Mouse (Mus musculus) lung, postnatal 10 days (tissue): ENCODE data around the gene 1110008L16Rik.

Experiments used
- DNase-seq: peaks from one replicate; pipeline ENCODE4 v3.0.0; 2021

1110008L16Rik gene

DNA sequence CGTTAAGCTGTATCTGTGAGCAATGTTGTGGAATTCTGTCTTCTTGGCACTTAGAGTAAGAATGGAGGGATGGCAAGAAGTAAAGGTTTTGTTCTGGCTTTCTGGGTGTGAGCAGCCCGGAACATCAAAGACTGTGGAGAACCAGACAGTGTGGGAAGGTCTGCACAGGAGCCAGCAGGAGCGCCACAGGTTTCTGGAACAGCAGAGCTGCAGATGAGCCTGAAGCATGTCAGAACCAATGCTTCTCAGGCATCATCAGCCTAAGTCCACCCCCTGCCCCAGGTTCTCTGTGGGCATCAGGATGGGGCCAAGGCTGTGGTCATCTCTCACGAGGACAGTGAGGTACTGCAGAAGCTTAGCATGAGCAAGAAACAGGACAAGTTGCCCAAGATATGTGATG, 97.2 kb downstream of the 1110008L16Rik start:
- no peak for DNase-seq

GRCm38 (mm10) chr12:55397544-55398239, 98.3 kb downstream of the 1110008L16Rik start:
- DNase-seq: no peak

DNA sequence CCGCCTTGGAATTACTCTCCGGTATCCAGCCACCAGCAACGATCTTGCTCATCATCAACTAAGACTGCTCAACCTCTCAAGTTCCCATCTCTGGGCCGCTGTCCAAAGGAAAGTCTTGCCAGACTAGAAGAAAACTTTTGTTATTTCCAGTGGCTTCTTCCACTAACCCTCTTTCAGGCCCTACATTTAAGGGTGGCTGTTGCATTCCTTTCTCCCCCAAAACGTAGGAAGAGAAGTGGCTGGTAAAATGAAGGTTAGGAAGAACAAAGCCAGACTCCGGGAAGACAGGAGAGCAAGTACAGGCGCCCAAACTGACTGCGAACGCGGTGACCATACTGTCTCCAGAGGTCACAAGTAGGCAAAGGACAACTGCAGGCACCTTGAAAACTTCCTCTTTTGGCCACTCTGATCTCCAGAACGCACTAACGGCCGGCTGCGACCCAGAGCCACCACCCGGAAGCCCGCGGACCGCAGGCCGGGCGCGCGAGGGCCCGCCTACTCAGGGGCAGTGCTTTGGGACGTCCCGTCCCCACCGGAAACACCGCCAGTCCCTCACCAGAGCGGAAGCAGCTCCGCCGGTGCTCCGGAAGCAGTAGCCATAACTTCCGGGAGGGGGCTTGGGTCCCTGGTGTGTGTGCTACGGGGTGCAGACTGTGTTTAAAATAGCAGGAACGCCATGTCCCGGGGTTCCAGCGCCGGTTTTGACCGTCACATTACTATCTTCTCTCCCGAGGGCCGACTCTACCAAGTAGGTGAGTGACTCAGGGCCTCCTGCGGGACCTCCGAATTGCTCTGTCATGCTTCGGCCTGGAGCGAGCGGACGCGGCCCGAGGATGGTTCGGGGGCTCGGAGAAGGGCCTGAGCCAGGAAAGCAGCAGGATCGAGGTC, 99.1 kb downstream of the 1110008L16Rik start:
- DNase-seq: peak; percentile 95

DNA sequence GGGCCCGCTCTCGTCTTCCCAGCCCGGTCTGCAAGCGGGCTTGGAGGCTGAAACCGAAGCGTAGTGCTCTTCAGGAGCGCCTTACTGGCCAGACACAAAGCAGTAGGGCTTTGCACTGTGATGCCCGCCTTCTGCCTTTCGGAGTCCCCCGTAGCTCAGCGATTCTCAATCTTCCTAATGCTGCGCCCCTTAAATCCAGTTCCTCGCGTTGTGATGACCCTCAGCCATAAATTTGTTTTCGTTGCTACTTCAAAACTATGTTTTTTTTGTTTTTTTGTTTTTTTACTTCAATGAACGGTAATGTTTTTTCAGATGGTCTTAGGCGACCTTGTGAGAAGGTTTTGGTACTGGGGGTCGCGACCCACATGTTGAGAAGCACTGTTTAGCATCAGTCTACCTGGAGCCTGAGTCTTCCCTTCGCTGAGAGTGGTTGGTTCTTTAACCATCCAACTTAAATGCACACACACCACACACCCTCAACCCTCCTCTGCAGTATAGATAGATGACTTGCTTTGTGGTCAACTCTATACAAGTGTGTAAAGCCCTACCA, 99.8 kb downstream of the 1110008L16Rik start:
- no peak for DNase-seq

GRCm38 (mm10) chr12:55407888-55408287, 108.5 kb downstream of the 1110008L16Rik start:
- DNase-seq: no peak

DNA sequence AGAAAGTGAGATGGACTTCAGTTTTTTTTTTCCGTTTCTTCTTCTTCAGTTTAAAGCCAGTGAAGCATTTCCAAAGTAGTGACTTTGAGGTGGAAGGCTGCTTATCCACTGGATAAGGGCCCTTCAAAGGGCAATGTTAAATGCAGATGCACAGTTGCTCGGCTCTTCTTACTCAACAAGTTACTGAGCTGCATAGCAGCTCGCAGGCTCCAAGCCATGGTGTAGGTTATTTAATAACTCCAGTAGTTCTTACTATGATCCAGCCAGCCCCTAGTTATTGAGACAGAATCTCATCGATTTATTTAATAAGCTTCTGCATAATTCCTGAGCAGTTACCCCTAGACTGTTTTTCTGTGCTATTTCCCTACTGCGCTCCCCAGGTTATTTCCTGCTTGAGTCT, 115.9 kb downstream of the 1110008L16Rik start:
- no peak for DNase-seq

- DNase-seq: no peak
These were observed 116.4 kb downstream of the 1110008L16Rik start for GRCm38 (mm10) chr12:55415762-55416161.

DNA sequence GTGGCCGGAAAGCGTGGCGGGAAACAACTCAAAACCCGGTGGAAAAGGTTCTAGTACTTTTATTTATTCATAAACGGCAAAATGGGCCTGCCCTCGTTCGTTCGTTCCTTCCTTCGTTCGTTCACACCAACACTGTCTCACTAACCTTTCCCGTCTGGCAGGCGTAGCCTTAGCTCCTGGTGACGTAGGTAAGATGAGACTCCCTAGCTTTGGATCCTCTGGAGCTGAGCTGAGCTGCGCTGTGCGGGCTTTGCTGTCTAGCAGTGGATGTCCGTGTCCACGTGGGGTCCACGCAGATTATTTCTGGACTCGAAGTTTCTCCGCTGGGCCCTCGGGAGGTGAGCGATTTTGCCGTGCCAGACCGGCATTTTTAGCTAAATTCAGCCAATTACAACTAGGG, 120.8 kb downstream of the 1110008L16Rik start:
- no peak for DNase-seq

DNA sequence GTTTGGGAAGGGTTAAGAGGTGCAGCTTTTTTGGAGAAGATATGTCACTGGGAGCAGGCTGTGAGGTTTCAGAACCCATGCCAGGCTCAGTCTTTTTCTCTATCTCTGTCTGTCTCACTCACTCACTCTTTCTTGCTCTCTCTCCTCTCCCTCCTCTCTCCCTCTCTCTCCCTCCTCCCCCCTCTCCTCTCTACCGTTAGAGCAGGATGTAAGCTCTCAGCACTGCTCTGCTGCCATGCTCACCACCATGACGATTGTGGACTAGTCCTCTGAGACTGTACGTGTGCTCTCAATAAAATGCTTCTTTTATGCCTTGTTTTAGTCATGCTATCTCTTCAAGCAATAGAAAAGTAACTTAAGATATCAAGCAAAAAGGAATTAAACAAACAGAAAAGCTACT, 122.7 kb downstream of the 1110008L16Rik start:
- DNase-seq: no peak

DNA sequence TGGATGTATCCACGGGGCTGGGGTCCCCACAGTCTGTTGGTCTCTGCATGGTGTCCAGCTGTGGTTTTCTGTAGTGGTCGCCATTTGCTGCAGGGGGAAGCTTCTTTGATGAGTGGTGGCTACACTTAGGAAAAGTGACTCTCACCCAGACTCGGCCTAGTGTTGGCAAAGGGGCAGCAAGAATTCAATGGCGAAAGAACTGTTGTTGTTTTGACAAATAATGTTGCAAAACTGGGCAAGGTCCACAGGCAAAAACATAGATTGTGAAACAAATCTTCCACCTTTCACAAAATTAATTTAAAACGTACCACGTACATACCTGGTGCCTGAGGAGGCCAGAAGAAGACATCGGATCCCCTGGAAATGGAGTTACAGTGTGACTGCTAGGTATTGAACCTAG, 126.9 kb downstream of the 1110008L16Rik start:
- DNase-seq: no peak

DNA sequence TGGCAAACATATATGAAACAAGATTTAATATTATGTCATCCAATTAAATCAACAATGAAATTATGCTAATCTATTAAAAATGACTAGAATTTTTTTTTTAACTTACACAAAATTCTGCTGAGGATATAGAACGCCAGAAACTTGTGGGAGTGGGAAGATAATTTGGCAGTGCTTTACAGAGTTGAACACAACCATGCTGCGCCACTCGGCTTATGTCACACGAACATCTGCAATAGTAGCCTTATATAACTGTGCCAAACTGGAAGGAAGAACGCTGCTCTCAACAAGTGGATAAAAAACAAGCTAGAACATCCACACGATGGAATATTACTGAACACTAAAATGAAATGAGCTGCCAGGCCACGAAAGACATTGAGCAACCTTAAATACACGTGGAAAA, 129.8 kb downstream of the 1110008L16Rik start:
- no peak for DNase-seq

DNA sequence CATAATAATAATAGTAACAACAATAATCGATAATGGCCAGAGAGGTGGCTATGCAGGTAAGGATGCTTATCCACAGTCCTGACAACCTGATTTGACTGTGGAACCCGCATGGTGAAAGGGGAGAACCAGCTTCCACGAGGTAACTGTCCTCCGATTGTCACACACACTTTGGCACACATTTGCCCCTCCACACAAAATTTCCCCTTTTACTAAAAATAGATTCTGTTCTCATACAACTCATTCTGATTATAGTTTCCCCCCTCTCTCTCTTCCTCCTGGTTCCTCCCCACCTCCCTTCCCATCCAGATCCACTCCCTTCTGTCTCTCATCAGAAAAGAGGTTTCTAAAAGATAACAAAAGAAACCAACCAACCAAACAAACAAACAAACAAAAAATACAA, 130.6 kb downstream of the 1110008L16Rik start:
- no peak for DNase-seq
